Mouse (Mus musculus) kidney, adult 9 months (tissue): ENCODE results near the gene Galnt4.
A peak's percentile ranks its signal among the peaks of the same experiment; 100 is the strongest.
"Not testable (repeated sequence)": the region's sequence is repeated elsewhere in the genome, so short reads cannot be mapped to it uniquely, and the experiment has no call there.

Experiments used
- DNase-seq: peaks from one replicate; pipeline ENCODE4 v3.0.0; 2022

The Galnt4 gene

GRCm38 (mm10) chr10:99116237-99116632 lies 8.3 kb downstream of the Galnt4 start:
- DNase-seq = no peak

DNA sequence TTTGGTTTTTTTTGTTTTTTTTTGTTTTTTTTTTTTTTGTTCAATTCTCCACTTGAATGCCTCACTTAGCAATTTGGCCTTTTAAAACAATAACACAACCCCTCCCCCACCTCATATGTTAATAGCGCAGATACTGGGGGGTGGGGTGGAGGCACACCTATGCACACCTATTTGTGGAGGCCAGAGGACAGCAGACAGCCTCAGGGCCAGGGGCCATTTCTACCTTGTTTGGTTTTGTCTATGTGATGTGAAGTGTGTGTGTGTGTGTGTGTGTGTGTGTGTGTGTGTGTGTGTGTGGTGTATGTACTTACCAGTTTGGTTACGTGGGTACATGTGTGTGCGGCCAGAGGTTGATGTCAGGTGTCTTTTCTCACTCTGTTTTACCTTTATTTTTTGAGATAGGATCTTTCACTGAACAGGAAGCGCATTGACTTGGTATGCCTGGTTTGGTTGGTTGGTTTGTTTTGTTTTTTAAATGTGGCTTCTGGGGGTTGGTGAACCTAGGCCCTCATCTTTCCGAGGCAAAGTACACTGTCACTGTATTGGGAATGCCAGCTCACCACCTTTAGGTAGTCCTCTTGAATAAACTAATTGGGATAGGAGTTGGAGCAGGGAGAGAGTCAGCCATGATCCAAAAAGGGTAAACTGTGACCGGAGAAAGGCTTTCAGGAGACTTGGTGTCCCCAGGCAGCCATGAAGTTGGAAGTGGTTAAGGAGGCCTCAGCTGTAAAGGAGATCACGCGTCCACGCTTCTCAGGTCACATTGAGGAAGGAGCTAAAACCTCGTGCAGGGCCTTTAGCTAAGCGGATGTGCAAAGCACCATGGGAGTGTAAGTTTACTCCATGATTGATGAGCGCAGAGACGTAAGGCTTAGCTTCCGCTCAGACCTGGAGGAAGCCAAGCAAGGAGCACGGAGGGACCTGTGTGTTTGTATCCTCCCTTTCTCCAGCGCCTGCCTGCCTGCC lies 9.0 kb downstream of the Galnt4 start:
- DNase-seq = no peak

DNA sequence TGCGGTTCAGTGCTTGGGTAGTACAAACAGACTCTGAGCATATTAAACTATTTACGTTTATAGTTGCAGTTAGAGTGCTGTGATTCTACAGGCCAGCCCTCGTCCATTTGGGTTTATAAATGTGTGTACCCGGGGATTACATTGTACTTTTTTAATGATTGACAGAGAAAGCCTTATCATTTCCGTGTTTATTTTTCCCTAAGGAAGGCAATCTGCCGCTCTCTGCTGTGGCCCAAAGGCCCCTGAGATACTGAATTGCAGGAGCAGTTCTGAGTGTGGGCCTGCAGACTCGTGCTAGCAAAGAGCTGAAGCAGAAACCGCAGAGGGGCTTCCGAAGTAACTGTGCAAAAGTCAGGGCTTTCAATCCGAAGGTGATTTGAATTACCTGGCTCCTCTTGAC lies 9.9 kb downstream of the Galnt4 start:
- no peak for DNase-seq

- no peak for DNase-seq
Measured at GRCm38 (mm10) chr10:99118697-99119096, 10.7 kb downstream of the Galnt4 start.

DNA sequence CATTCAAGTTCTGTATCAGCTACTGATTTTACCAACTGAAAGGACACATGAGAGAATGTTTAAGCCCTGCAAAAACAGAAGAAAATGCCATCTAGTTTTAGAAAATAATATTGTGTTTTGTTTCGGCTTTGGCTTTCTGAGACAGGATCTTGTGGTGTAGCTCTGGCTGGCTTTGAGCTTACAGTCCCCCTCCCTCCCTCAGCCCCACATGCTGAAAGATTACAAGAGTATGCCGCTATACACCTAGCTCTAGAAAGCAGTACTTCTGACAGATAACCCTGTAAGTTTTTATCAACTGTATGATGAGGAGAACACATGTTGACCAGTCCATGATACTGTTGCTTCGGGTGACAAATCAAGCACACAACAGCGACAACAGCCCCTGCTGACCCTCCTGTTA lies 11.5 kb downstream of the Galnt4 start:
- no peak for DNase-seq

- no peak for DNase-seq
Measured at GRCm38 (mm10) chr10:99126225-99126624, 18.3 kb downstream of the Galnt4 start, which contains the start of gene Phxr2. Phxr2 (minus strand) TSS chr10:99126325.

DNA sequence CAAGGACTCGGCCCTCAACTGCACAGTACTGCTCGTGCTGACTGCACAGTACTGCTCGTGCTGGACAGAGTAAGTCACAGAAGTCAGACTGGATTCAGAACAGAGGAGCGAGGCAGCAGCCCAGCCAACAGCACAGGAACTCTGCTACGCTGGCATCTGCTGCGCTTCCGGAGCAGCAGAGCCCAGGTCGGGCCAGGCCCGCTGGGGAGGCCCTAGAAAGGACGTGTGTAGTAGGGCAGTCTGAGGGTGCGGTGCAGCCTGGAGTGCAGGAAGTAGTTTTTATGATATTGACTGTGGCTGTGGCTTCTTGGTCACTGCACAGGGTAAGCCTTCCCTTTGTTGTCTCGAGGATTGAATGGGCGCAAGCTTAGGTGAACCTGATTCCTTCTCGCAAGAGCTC lies 19.0 kb downstream of the Galnt4 start:
- no peak for DNase-seq

- DNase-seq = no peak
Measured at GRCm38 (mm10) chr10:99127691-99128261, 19.8 kb downstream of the Galnt4 start.

DNA sequence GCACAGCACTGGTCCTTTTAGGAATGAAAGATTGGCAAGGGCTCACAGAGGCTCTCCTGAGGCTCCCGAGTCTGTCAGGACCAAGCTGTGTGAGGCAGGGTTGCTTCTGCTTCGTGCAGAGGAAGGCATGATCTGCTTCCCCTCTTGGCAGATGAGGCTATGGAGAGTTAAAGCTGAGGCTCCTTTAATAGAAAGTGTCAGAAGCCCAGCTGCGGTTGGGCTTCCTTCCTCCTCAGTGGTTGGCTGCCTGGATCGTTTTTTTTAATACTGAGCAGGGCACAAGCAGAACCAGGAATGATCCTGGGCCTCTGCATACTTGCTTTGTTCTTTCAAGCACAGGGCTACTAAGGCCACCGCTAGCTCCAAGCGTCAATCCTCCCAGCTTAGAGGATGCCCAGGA lies 22.7 kb downstream of the Galnt4 start:
- DNase-seq = no peak

GRCm38 (mm10) chr10:99131298-99131697 lies 23.3 kb downstream of the Galnt4 start:
- DNase-seq = no peak

- no peak for DNase-seq
Measured at GRCm38 (mm10) chr10:99132189-99132588, 24.2 kb downstream of the Galnt4 start.

DNA sequence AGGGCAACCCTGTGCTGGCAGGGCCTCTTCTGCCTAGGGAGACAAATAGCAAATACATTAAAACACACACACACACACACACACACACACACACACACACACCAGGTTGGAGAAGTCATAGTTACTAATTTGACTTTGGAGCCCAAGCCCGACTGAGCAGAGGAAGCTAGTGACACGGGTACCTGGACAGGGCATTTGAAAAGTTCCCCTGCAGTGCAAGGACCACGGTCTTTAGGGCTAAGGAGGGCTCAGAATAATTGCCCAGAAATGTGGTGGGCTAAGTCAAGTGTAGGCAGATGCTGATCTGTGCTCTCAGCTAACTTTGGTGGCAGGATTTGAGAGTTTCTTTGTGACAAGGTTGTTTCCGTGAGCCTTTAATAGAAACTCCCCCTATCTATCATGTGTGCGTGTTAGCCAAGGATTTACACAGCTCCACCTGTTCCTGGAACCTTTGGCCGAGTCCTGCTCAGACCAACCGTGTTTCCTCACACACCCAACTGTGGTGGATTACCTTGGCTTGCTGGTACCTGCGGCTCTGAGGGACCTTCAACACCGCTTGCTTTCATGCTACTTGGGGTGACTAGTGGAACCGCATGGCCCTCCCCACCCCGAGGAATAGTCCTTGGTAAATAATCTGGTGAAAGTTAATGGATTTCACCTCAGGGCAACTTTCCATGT lies 24.8 kb downstream of the Galnt4 start:
- no peak for DNase-seq

- DNase-seq = no peak
Measured at GRCm38 (mm10) chr10:99133321-99133875, 25.4 kb downstream of the Galnt4 start.

DNA sequence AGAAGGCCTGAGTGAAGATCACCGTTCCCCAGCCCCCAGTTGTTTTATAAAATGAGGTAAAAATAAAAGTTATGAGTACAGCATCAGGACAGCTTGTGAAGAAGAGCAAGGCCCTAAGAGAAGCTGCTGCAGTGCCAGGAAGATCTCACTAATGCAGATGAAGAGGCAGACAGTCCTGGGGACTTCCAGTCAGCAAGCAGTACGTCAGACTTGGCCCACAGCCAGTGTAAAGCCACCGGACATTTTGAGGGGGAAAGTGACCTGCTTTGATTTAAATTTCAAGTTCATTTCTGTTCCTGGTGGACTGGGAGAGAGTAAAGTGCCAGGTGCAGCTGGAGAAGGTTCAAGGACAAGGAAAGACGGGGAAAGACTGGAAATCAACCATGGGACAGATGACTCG lies 28.4 kb downstream of the Galnt4 start:
- no peak for DNase-seq

GRCm38 (mm10) chr10:99145611-99146010 lies 37.7 kb downstream of the Galnt4 start:
- DNase-seq = no peak

DNA sequence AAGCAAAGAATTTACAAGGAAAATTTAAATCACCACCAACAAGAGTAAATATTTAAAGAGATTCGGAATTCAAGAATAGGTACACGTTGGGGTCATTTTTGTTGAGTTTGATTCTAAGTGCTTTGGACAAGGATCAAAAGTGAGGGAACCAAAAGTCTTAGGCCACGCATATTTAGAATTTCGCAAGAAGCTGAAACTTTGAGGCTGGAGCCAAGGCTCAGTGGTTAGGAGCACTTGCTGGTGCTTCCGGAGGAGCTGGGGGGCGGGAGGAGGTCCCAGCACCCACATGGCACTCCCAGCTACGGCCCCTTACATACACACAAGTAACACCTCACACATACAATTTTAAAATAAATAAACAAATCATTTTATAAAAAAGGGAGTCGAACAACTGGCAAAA lies 38.6 kb downstream of the Galnt4 start:
- DNase-seq = no peak

DNA sequence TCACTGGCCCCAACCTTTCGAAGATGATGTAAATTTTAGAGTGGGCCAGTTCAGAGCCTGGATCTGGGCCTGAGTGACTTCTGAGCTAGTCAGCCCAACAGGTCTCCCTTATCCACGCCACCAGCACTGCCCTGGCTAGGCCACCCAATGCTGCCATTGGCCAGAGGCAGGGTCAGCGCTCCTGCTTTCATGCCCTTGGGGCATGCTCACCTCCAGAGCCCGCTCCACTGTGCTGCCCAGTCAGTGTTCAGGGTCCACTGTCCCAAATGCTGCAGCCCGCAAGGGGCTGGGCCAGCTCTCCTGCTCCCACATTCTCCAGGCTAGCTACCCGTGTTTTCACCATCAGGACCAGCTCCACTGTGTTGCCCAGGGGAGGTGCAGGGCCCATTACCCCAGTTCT lies 42.1 kb downstream of the Galnt4 start:
- DNase-seq = no peak

DNA sequence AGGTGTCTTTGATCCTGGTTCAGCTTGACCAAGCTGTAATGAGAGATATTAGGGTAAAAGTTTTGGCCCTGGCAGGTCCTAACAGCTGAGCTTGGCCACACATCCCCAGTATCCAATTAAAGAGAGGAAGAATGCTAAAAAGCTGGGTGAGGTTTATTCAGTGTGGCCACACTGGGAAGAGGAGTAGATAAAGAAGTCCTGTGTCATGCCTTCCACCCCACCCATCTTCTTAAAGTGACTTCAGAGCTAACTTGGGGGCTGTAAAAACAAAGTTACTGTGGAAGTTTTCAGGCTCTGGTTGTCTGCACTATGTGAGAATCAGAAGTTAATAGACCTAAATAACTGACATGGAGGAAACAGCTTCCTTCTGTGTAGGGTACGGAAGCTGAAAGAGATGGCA lies 43.6 kb downstream of the Galnt4 start:
- DNase-seq = no peak

- DNase-seq = peak; percentile 54
Measured at GRCm38 (mm10) chr10:99152063-99152462, 44.1 kb downstream of the Galnt4 start.

DNA sequence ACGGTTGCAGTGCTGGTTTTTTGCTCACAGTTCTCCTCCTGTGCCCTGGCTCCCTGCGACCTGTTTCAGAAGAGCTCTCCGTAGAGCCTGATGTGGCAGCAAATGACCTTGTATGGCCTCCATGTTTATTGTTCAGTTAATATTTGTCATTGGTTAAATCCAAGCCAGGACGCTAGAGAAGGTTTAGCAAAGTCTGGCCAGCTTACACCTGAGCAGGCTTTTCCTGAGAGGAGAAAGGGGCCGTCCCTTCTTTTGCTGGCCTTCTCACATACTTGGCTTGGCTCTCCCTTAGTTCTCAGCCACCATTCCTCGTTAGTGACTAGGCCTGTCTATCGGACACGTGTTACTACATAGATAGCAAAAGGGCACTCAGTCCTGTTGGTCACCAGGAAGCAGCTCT lies 46.7 kb downstream of the Galnt4 start:
- no peak for DNase-seq

- no peak for DNase-seq
Measured at GRCm38 (mm10) chr10:99156808-99157207, 48.8 kb downstream of the Galnt4 start.

- DNase-seq = not testable (repeated sequence)
Measured at GRCm38 (mm10) chr10:99157697-99158096, 49.7 kb downstream of the Galnt4 start.

DNA sequence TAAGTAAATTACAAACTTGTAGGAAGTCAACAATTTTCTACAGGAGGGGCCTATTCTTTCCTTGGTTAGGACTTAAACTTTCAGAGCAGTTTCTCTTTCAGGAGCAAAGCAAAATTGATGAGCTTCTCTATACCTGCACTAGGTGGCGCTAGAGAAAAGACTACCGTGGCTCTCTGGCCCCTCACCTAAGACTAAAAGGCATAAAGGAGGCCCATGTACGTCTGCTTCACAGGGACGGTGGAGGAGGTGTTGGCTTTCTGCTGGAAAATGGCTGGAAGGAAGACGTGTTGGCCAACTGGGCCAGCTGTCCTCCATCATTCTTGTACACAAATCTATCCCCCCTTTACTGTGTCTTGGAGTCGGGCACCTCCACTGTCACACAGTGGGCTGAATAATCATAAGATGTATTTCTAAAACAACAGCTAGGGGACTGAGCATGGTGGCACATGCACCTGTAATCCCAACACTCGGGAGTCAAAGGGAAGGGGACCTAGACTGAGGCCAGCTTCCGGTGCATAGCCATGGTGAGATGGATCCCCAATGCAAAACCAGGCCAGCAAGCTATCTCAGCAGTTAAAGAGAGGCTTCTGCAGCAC lies 54.1 kb downstream of the Galnt4 start:
- DNase-seq = peak; percentile 53
